Mouse (Mus musculus) midbrain, embryonic 15.5 days (tissue): Measurements from ENCODE around the gene Cavin4. TPM values are rescaled to one million over a fixed set of nuclear protein-coding genes. Genes with fewer than 3 reads are reported as not detected.
A peak's percentile ranks its signal among the peaks of the same experiment; 100 is the strongest.

ENCODE experiments used
- ATAC-seq: fragments of 200-750 bp; cut with Nextera tagmentation; replicated peaks from 2 replicates; pipeline ENCODE4 v1.8.0; 2017; ENCODE audit warnings: moderate TSS enrichment
- H3K27ac ChIP-seq: fragments of 300-500 bp; sonication (generic); 2 replicates; pipeline ENCODE4 v1.5.1; 2015; ENCODE audit warnings: mild to moderate bottlenecking, inconsistent platforms
- H3K27me3 ChIP-seq: fragments of 300-500 bp; sonication (generic); replicated peaks from 2 replicates; pipeline ENCODE4 v1.6.1; 2015; ENCODE audit warnings: inconsistent platforms
- H3K36me3 ChIP-seq: fragments of 300-500 bp; sonication (generic); replicated peaks from 2 replicates; pipeline ENCODE4 v1.6.1; 2015; ENCODE audit warnings: inconsistent platforms
- H3K4me1 ChIP-seq: fragments of 300-500 bp; sonication (generic); 2 replicates; pipeline ENCODE4 v1.6.1; 2015; ENCODE audit warnings: inconsistent platforms
- H3K4me2 ChIP-seq: fragments of 300-500 bp; sonication (generic); 2 replicates; pipeline ENCODE4 v1.6.1; 2015; ENCODE audit warnings: inconsistent platforms, mild to moderate bottlenecking, moderate library complexity
- H3K4me3 ChIP-seq: fragments of 300-500 bp; sonication (generic); 2 replicates; pipeline ENCODE4 v1.5.1; 2015; ENCODE audit warnings: mild to moderate bottlenecking, inconsistent platforms
- H3K9ac ChIP-seq: fragments of 300-500 bp; sonication (generic); 2 replicates; pipeline ENCODE4 v1.6.1; 2015; ENCODE audit warnings: mild to moderate bottlenecking, inconsistent platforms
- H3K9me3 ChIP-seq: fragments of 300-500 bp; sonication (generic); 2 replicates; pipeline ENCODE4 v1.6.1; 2016; ENCODE audit warnings: inconsistent platforms
- WGBS: fragments of 180-500 bp; shearing (Covaris S2); methylation state at CpG from one replicate; pipeline ENCODE4 v1.1.7; 2015; ENCODE audit warnings: mixed read lengths; 5-methylcytosine and 5-hydroxymethylcytosine counted together
- polyA plus RNA-seq: library from polyadenylated mRNA; unstranded; fragments of >200 nt; fragmentation: Nextera tagmentation; extraction: Ambion mirVana; gene quantifications from 2 replicates; pipeline ENCODE4 v1.2.1, GENCODE M21; 2015

Gene Cavin4
- polyA plus RNA-seq, 1 experiment from 2014 or later = 1.9 TPM

DNA sequence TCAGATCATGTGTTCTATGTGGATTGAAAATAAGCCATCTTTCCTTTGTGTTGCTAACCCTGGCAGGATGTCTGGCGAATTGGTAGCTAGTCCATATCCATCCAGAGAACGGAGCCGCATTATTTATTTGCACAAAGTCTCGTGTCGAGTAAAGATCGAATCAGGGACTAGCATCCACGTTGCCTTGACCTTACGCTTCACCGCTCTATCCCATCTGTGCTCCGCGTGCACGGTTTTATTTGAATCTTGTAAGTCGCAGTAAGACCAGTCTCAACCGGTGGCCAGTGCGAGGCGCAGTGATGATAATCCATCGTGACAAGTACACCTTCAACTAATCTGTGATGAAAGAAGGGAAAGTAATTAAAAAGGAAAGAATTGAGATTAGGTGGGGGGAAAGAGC, 23.8 kb upstream of the Cavin4 start:
- H3K9me3 ChIP-seq = no peaks in the 10 kb centered on the region
- H3K4me2 ChIP-seq = no peak overlapping the region
- H3K27ac ChIP-seq = no peak overlapping the region
- no peaks in the 10 kb centered on the region for H3K27me3 ChIP-seq
- H3K36me3 ChIP-seq = peaks cover 10% of the 10 kb centered on the region
- no peak for ATAC-seq
- no peak overlapping the region for H3K9ac ChIP-seq
- 81% methylated on average over 17 of the region's 17 CpGs for WGBS
- peaks cover 3% of the 10 kb centered on the region for H3K4me1 ChIP-seq
- H3K4me3 ChIP-seq = no peak overlapping the region

DNA sequence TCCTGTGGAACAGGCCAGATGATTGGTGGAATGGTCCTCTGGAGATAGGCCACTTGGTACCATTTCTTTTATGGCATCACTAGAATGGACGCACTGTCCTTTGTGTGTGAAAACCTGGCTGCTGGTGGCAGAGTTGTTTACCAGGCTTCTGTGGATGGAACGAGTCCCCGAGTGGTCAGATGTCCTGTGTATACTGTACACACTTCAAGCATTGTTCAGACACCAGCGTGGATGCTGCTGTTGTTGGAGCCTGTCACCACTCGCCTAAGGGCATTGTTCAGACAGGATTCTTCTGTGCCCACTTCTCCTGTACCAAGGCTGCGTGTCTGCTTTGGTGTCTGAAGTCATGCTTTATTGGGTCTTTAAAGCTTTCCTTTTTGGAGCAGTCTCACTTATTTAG, 19.5 kb upstream of the Cavin4 start:
- H3K36me3 ChIP-seq = peaks cover 34% of the 10 kb centered on the region
- no peak for ATAC-seq
- H3K9ac ChIP-seq = no peak overlapping the region
- no peak overlapping the region for H3K4me3 ChIP-seq
- no peak overlapping the region for H3K4me2 ChIP-seq
- H3K27ac ChIP-seq = no peak overlapping the region
- H3K9me3 ChIP-seq = no peaks in the 10 kb centered on the region
- WGBS = 91% methylated on average over 6 of the region's 6 CpGs
- H3K27me3 ChIP-seq = no peaks in the 10 kb centered on the region
- H3K4me1 ChIP-seq = no peaks in the 10 kb centered on the region

DNA sequence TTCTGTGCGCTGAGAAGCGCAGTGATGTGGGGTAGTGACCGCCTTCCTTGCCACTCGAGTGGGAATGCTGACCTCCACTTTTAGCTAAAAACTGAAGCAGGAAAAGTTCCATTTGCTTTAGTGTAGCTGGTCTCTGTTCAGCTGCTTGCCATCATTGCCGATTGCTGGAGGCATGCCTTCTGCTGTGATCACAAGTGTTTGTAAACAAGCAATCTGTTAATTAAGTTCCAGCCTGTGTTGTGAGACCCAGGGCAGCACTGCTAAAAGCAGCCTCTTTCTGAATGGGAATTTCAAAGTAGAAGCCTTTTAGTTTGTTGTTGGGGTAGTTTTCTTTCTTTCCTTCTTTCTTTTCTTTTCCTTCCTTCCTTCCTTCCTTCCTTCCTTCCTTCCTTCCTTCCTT, 17.2 kb upstream of the Cavin4 start:
- WGBS = 97% methylated on average over 5 of the region's 5 CpGs
- H3K9ac ChIP-seq = no peak overlapping the region
- H3K4me3 ChIP-seq = no peak overlapping the region
- H3K4me2 ChIP-seq = no peak overlapping the region
- H3K4me1 ChIP-seq = no peaks in the 10 kb centered on the region
- ATAC-seq = no peak
- peaks cover 40% of the 10 kb centered on the region for H3K36me3 ChIP-seq
- H3K9me3 ChIP-seq = no peaks in the 10 kb centered on the region
- H3K27ac ChIP-seq = no peak overlapping the region
- no peaks in the 10 kb centered on the region for H3K27me3 ChIP-seq

DNA sequence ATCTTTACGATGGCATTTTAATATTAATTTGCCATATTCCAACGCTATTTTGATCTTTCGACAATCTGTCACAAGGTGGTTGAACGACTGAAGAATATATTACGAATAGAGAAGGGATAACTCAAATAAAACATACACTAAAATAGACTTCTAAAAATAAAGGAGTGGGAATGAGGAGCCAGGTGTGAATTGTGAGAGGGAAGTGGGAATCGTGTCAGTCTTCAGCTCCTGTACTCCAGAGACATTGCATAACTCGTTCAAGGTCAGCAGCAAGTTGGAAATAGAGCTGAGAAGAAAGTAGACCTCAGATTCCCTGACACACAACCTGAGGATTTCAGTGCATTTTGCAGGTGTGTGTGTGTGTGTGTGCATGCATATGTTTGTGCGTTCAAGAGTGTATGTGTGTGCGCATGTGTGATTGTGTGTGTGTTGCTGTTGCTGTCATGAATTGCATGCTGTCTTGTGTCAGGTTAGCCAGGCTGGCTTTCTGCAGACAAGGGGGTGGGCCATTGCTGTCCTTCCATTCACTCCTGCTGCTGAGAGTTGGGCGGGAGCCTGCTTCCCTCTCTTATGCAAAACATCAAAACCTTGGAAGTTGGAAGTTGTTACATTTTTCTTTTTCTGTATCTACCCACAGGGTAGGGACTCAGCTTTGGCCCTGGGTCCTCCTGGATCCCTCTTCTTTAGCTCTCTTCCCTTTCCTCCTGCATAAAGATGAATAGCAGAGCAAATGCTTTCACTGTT, 12.5 kb upstream of the Cavin4 start:
- Histone ChIP-seq H3K4me3 (no peak overlapping the region), H3K36me3 (peaks cover 42% of the 10 kb centered on the region)
- no peak for ATAC-seq

DNA sequence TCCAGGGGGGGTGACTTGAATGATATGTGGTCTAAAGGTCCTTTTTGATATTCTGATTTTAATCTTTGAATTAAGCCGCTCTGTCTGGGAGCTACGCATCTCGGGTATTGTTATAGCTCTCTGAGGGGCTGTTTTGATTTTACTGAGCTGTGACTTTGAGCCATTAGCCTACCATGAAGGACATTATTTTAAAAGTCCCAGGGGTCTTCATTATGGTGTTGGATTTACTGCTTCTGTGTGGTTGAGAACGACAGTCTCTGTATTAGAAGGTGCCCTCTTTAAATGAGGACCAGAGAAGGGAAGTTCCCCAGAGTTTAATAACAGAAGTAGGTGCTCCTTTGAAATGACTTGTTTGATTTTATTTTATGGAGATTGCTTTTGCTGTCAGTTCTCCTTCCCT, 9.2 kb upstream of the Cavin4 start:
- no peak overlapping the region for H3K9ac ChIP-seq
- no peaks in the 10 kb centered on the region for H3K9me3 ChIP-seq
- no peak overlapping the region for H3K4me3 ChIP-seq
- H3K27me3 ChIP-seq = no peaks in the 10 kb centered on the region
- 43% methylated on average over 4 of the region's 4 CpGs for WGBS
- H3K4me2 ChIP-seq = no peak overlapping the region
- 0 out of 2 replicates have a peak, but pooled peaks have one; percentile 24 for ATAC-seq
- H3K27ac ChIP-seq = no peak overlapping the region
- no peaks in the 10 kb centered on the region for H3K4me1 ChIP-seq
- peaks cover 43% of the 10 kb centered on the region for H3K36me3 ChIP-seq

More for the DNA sequence above, 12.5 kb upstream of the Cavin4 start:
- no peak overlapping the region for H3K27ac ChIP-seq
- H3K9ac ChIP-seq = no peak overlapping the region
- no peaks in the 10 kb centered on the region for H3K4me1 ChIP-seq
- no peak overlapping the region for H3K4me2 ChIP-seq
- no peaks in the 10 kb centered on the region for H3K27me3 ChIP-seq
- no peaks in the 10 kb centered on the region for H3K9me3 ChIP-seq
- 93% methylated on average over 10 of the region's 10 CpGs for WGBS

DNA sequence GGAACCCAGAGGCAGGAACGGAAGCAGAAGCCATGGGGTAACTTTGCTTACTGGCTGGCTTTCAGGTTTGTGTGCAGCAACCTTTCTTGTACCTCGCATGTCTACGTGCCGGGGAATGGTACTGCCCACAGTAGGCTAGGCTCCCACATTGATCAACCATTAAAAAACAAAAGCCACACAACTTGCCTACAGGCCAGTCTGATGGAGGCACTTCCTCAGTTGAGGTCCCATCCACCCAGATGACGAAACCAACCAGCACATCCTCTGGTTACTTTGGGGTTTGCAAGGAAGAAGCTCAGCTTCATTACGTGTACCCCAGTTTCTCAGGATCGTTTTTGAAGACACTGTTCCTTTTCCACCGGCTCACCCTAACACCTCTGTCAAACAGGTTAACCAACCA, 6.8 kb upstream of the Cavin4 start:
- ATAC-seq = no peak
- Histone ChIP-seq H3K9me3 (no peaks in the 10 kb centered on the region), H3K4me2 (no peak overlapping the region), H3K9ac (no peak overlapping the region), H3K27me3 (no peaks in the 10 kb centered on the region), H3K36me3 (peaks cover 45% of the 10 kb centered on the region), H3K27ac (no peak overlapping the region), H3K4me1 (no peaks in the 10 kb centered on the region), H3K4me3 (no peak overlapping the region)
- 96% methylated on average over 8 of the region's 8 CpGs for WGBS

DNA sequence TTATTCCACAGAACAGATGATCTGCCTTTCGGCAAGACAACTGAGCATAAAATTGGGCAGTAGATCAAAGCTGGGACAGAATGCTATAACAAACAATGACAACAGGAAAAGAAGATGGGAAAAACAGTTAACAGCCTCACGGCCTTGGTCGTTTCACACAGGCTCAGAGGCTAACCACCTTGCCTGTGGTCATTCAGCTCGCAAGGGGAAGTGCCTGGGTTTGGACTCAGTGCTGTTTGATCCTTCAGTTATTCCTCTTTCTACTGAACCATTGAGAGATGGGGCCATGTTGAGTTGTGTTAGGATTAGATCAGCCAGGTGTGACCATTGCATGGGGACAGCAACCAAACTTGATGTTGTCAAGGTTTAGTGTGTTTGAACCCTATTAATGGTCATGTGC, 3.2 kb upstream of the Cavin4 start:
- Histone ChIP-seq H3K9ac (no peak overlapping the region), H3K9me3 (no peaks in the 10 kb centered on the region), H3K27me3 (no peaks in the 10 kb centered on the region), H3K36me3 (peaks cover 48% of the 10 kb centered on the region), H3K4me3 (no peak overlapping the region), H3K27ac (no peak overlapping the region), H3K4me2 (no peak overlapping the region), H3K4me1 (no peaks in the 10 kb centered on the region)
- ATAC-seq = no peak
- WGBS = 93% methylated on average over 4 of the region's 4 CpGs

DNA sequence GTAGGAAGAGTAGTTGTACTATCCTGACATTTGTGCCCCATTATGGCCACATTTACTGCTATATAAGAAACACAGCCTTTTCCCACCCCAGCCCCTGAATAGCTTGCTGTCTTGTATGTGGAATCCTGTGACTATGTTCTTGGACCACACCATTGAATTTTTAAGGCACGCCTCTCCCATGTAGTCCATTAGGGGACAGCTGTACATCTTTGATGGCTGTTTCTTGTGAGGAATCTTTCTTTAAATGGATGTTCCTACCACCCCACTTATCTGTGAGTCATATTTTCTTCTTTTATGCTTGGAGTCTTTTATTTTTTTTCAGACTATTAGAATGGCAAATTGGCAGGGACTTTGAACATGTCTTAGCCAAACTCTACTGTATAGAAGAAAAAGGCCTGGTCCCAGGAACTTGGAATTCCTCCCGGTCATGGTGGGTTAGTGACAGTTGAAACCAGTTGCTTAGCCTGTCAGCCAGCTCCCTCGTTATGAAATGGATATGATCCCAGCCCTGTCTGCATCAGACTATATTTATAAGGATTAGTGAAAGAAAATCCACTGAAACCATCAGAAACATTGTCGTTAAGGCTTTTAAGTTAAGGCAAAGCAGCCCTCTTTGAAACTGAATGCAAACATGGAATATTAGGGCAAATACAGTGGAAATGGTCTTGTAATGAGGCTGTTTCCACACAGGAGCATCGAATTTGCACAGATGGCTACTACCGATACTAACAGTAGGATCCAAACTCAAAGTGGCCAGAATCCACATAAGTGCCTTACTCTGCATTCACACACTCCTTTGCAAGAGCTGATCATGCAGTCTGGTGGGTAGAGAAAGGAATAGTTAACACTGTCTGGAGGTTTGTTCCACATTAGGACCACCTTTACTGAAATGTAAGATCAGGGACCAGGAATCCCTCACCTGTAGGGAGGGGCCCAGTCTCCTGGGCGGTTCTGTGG, 2.4 kb upstream of the Cavin4 start:
- 0 out of 2 replicates have a peak, but pooled peaks have one; percentile 38 for ATAC-seq
- Histone ChIP-seq H3K9me3 (no peaks in the 10 kb centered on the region), H3K4me3 (no peak overlapping the region), H3K27me3 (no peaks in the 10 kb centered on the region), H3K9ac (no peak overlapping the region), H3K4me1 (no peaks in the 10 kb centered on the region), H3K4me2 (no peak overlapping the region), H3K36me3 (peaks cover 50% of the 10 kb centered on the region), H3K27ac (0 out of 2 replicates have a peak overlapping the region, but pooled peaks have one; percentile 4)
- WGBS = 90% methylated on average over 7 of the region's 7 CpGs

DNA sequence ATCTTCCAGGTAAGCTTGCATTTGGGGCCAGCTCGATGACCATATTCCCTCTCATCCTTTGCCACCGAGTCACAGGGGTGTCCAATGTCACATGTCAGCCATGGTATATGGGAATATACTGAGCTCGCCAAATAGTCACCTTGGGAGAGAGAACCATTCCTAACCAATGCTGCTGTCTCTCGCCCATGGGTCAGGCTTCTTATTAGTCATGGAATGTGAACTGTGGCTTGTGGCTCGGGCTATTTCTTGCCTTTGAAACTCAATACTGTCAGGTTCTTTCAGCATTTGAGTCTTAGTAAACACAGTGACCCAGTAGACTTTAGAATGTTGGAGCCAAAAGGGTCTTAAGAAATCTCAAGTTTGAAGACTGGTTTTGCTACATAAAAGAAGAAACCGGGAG, 707 bp downstream of the Cavin4 start:
- Histone ChIP-seq H3K9ac (no peak overlapping the region), H3K27me3 (no peaks in the 10 kb centered on the region), H3K9me3 (no peaks in the 10 kb centered on the region), H3K27ac (no peak overlapping the region), H3K4me3 (no peak overlapping the region), H3K4me2 (no peak overlapping the region), H3K36me3 (peaks cover 34% of the 10 kb centered on the region), H3K4me1 (no peaks in the 10 kb centered on the region)
- WGBS = 93% methylated on average over 6 of the region's 6 CpGs
- no peak for ATAC-seq

DNA sequence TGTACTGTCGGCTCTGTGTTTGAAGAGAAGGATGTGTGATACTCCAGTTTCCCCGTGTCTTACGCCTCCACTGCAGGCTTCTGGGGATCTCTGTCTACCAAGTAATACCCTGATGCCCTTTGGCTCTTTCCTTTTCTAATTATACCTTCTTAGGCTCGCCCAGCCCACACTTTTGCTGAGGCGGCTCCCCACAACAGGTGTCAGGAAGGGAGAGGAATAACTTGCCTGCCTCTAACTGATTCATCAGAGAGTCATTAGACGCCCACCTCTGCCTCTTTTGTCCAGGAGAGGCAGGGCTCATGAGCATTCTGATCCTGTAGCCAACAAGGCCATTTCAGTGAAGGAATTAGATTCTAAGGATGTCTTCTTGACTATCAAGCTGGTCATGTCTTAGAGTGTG, 4.0 kb downstream of the Cavin4 start:
- H3K4me1 ChIP-seq = no peaks in the 10 kb centered on the region
- no peaks in the 10 kb centered on the region for H3K9me3 ChIP-seq
- H3K9ac ChIP-seq = no peak overlapping the region
- no peak for ATAC-seq
- WGBS = 90% methylated on average over 6 of the region's 6 CpGs
- H3K4me3 ChIP-seq = no peak overlapping the region
- H3K36me3 ChIP-seq = peaks cover 22% of the 10 kb centered on the region
- H3K27me3 ChIP-seq = no peaks in the 10 kb centered on the region
- H3K27ac ChIP-seq = no peak overlapping the region
- H3K4me2 ChIP-seq = no peak overlapping the region

DNA sequence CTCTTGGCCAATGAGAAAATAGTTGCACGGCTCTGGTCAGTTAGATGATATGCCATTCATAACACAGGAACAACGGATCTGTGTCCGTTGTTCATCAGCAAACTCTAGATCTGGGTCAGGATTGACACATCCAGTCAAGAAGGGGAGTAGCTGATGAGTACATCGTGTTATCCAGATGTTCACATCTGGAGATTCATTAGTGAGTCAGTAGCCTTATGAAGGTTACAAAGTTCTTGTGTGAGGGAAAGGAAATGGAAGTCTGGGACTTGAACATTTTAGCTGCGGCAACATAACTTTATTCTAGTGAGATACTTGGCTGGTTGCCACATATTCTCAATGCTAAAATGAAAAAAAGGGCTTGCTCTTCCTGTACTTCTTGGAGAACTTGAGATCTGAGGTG, 9.6 kb downstream of the Cavin4 start:
- H3K4me2 ChIP-seq = no peak overlapping the region
- no peak overlapping the region for H3K9ac ChIP-seq
- H3K9me3 ChIP-seq = no peaks in the 10 kb centered on the region
- no peak overlapping the region for H3K27ac ChIP-seq
- no peak for ATAC-seq
- no peaks in the 10 kb centered on the region for H3K27me3 ChIP-seq
- no peaks in the 10 kb centered on the region for H3K4me1 ChIP-seq
- WGBS = 93% methylated on average over 5 of the region's 5 CpGs
- no peak overlapping the region for H3K4me3 ChIP-seq
- H3K36me3 ChIP-seq = peaks cover 18% of the 10 kb centered on the region

DNA sequence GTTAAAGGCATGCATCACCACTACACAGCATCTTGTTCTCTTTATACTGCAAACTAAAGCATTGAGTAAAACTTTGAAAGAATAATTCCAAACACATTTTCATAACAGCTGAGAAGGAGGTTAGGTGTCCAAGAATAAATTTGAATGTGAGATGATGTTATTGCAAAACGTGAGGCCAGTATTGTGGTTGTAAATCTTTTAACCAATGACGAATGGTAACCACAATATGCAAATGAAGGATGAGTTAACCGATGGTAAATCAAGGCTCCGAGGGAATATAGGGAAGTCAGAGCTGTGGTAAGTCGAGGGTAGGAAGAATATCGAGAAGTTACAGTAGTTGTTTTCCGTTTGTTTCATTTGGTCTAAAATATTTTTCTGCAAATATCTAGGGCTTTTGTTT, 11.1 kb downstream of the Cavin4 start:
- ATAC-seq = no peak
- Histone ChIP-seq H3K9ac (no peak overlapping the region), H3K4me3 (no peak overlapping the region), H3K27ac (no peak overlapping the region), H3K9me3 (no peaks in the 10 kb centered on the region), H3K36me3 (peaks cover 18% of the 10 kb centered on the region), H3K4me1 (no peaks in the 10 kb centered on the region), H3K27me3 (no peaks in the 10 kb centered on the region), H3K4me2 (no peak overlapping the region)
- WGBS = 91% methylated on average over 7 of the region's 7 CpGs
